ENCODE assay signal across 8 mouse cellular contexts in the genomic region with DNA sequence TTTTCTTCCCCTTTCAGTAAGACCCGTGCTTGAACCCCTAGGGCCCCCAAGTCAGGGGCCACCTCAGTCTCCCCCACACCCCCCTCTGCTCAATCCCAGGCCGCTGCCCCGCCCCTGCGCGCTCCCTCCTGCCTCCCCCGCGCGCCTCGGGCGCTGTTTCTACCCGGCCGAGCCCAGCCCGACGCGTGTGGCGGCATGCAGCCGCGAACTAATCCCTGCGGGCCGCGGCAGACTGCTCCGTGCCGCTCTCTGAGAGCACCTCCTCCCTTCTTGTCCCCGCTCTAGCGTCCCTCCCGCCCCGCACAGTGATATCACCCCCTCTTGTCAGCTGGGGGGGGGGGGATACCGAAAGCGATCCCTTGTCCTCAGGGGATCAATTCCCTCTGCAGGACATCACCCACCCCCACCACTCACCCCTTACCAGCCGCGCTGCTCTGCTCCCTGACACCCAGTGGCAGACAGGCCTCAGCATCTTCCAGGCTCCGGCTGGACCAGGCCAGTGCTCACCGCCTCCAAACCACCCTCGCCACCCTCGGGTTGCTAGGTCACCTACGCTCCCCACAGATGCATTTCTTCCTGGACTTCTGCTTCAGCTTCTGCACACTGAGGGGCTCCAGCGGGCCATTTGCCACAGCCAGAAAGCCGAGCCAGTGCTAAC. TPM values are rescaled to one million over a fixed set of nuclear protein-coding genes. Genes with fewer than 3 reads are reported as not detected.
DNase-seq lines count a peak whose midpoint lies in the region; ATAC-seq and TF ChIP-seq lines count a peak whose summit lies in the region.

No protein-coding gene starts in this region.

- under 1% methylated on average over 38 of the region's 38 CpGs for WGBS in embryonic facial prominence, embryonic 10.5 days
- WGBS in hindbrain, postnatal 0 days, result 1% methylated on average over 34 of the region's 38 CpGs

- H3K4me2 ChIP-seq in hindbrain, postnatal 0 days (ENCODE audit: low read depth, low read length), result peak overlapping the region; percentile 53

- H3K4me1 ChIP-seq in embryonic facial prominence, embryonic 10.5 days, result peaks cover 79% of the 10 kb centered on the region
- peaks cover 20% of the 10 kb centered on the region for H3K4me1 ChIP-seq in hindbrain, postnatal 0 days (ENCODE audit: insufficient read depth, low read length)

- peak overlapping the region; percentile 24; the same call in 1 of the 2 replicates for H3K9ac ChIP-seq in hindbrain, postnatal 0 days (replicated peaks; ENCODE audit: low read length)

- DNase-seq in layer of hippocampus, adult 2 months (ENCODE audit: low spot score in 2 of 2), result no peak
- no peak for DNase-seq in layer of hippocampus, postnatal 36 days
- peak; percentile 76 for DNase-seq in embryonic facial prominence, embryonic 10.5 days (ENCODE audit: low spot score)
- peak; percentile 35 for DNase-seq in hindbrain, postnatal 0 days (ENCODE audit: low spot score)
- DNase-seq in naive thymus-derived CD4-positive, alpha-beta T cell, adult 2 months (ENCODE audit: low read depth), result peak; percentile 32
- no peak for DNase-seq in layer of hippocampus, adult 8-10 months (ENCODE audit: low spot score in 2 of 2)
- no peak for DNase-seq in ovary, postnatal 14 days (ENCODE audit: low spot score)
- no peak for DNase-seq in testis, postnatal 14 days (ENCODE audit: low spot score)

- peak overlapping the region; percentile 22; the same call in 1 of the 2 replicates for H3K4me3 ChIP-seq in layer of hippocampus, adult 2 months
- H3K4me3 ChIP-seq in embryonic facial prominence, embryonic 10.5 days, result peak overlapping the region; percentile 50
- H3K4me3 ChIP-seq in hindbrain, postnatal 0 days (ENCODE audit: low read length), result peak overlapping the region; percentile 27

- no peak for TF ChIP-seq CTCF in layer of hippocampus, adult 2 months (conservative IDR thresholded peaks at IDR 0.05)
- TF ChIP-seq CTCF in hindbrain, postnatal 0 days (IDR thresholded peaks at IDR 0.05; ENCODE audit: low read depth), result no peak

- ATAC-seq in hindbrain, postnatal 0 days, result 0 out of 2 replicates have a peak, but pooled peaks have one; percentile 6

- no peak overlapping the region for H3K27ac ChIP-seq in layer of hippocampus, adult 2 months
- H3K27ac ChIP-seq in embryonic facial prominence, embryonic 10.5 days (replicated peaks), result peak overlapping the region; percentile 35; the same call in 1 of the 2 replicates
- no peak overlapping the region for H3K27ac ChIP-seq in hindbrain, postnatal 0 days

- no peaks in the 10 kb centered on the region for H3K9me3 ChIP-seq in embryonic facial prominence, embryonic 10.5 days
- H3K9me3 ChIP-seq in hindbrain, postnatal 0 days (ENCODE audit: low read length), result no peaks in the 10 kb centered on the region

- H3K27me3 ChIP-seq in embryonic facial prominence, embryonic 10.5 days (replicated peaks; ENCODE audit: low read depth, poor library complexity, severe bottlenecking), result peaks cover 100% of the 10 kb centered on the region
- H3K27me3 ChIP-seq in hindbrain, postnatal 0 days (ENCODE audit: insufficient read depth, low read length), result peaks cover 42% of the 10 kb centered on the region

- no peaks in the 10 kb centered on the region for H3K36me3 ChIP-seq in embryonic facial prominence, embryonic 10.5 days (replicated peaks)
- H3K36me3 ChIP-seq in hindbrain, postnatal 0 days (ENCODE audit: insufficient read depth, low read length), result no peaks in the 10 kb centered on the region

RNA-seq across cellular contexts. Expression of a gene that starts 3.3 kb away (rescaled TPM):
- total RNA-seq in layer of hippocampus, adult 2 months (2021), result 1 to 10 TPM; 2.5 to 3.3 TPM
- total RNA-seq in layer of hippocampus, postnatal 36 days (2021), result 1 to 10 TPM; 1.8 to 2.6 TPM
- polyA plus RNA-seq in embryonic facial prominence, embryonic 10.5 days (2016; fragmentation: Nextera tagmentation; extraction: Ambion mirVana), result 0.70 and 1.2 TPM in 2 replicates
- 1.8 and 2.7 TPM in 2 replicates for total RNA-seq in hindbrain, postnatal 0 days (2014; rRNA removed)
- 0.48 and 0.68 TPM in 2 replicates for polyA plus RNA-seq in hindbrain, postnatal 0 days (2015; fragmentation: Nextera tagmentation; extraction: Ambion mirVana)
- 1 to 10 TPM; 2.5 to 4.3 (median 3.3) TPM for total RNA-seq in layer of hippocampus, adult 8-10 months (2022)

RNA-seq across cellular contexts. Expression of a gene that starts 22.9 kb away (rescaled TPM):
- total RNA-seq in layer of hippocampus, adult 2 months (2021), result 1 to 10 TPM in 1 of 2 experiments, under 1 TPM in 1; 0.79 to 1.1 TPM
- under 1 TPM; 0.30 to 0.81 TPM for total RNA-seq in layer of hippocampus, postnatal 36 days (2021)
- polyA plus RNA-seq in embryonic facial prominence, embryonic 10.5 days (2016; fragmentation: Nextera tagmentation; extraction: Ambion mirVana), result 26.5 and 26.6 TPM in 2 replicates
- total RNA-seq in hindbrain, postnatal 0 days (2014; rRNA removed), result 5.9 and 11.2 TPM in 2 replicates
- polyA plus RNA-seq in hindbrain, postnatal 0 days (2015; fragmentation: Nextera tagmentation; extraction: Ambion mirVana), result 6.7 and 7.4 TPM in 2 replicates
- total RNA-seq in layer of hippocampus, adult 8-10 months (2022), result 1 to 10 TPM; 1.0 to 1.7 (median 1.4) TPM

RNA-seq across cellular contexts. Expression of a gene that starts 45.6 kb away (rescaled TPM):
- not detected for total RNA-seq in layer of hippocampus, adult 2 months (2021)
- total RNA-seq in layer of hippocampus, postnatal 36 days (2021), result not detected
- 0.11 TPM in 1 of 2 replicates, not detected in the other for polyA plus RNA-seq in embryonic facial prominence, embryonic 10.5 days (2016; fragmentation: Nextera tagmentation; extraction: Ambion mirVana)
- not detected in 2 replicates for total RNA-seq in hindbrain, postnatal 0 days (2014; rRNA removed)
- polyA plus RNA-seq in hindbrain, postnatal 0 days (2015; fragmentation: Nextera tagmentation; extraction: Ambion mirVana), result not detected in 2 replicates
- total RNA-seq in layer of hippocampus, adult 8-10 months (2022), result under 1 TPM in 3 of 4 experiments, not detected in 1; 0.16 to 0.36 (median 0.19) TPM

Comparison
In these comparisons a context has a peak if more than half of its experiments do, and no peak if none do; other contexts are left out.
1. DNase-seq: peak in embryonic facial prominence, embryonic 10.5 days (single experiment), hindbrain, postnatal 0 days (single experiment) and naive thymus-derived CD4-positive, alpha-beta T cell, adult 2 months (single experiment); none in layer of hippocampus, adult 2 months (0 of 2), layer of hippocampus, postnatal 36 days (0 of 2), layer of hippocampus, adult 8-10 months (0 of 2), ovary, postnatal 14 days (single experiment) and testis, postnatal 14 days (single experiment).
2. Peak in every context shown above with its lines, with median percentiles within 50 percentile points of each other: H3K4me3 ChIP-seq.